Mouse (Mus musculus): ENCODE data around the gene Cox6b2. TPM values are rescaled to one million over a fixed set of nuclear protein-coding genes. Genes with fewer than 3 reads are reported as not detected.

Cox6b2 gene
- total RNA-seq, 1 experiment = 46.4 TPM

DNA sequence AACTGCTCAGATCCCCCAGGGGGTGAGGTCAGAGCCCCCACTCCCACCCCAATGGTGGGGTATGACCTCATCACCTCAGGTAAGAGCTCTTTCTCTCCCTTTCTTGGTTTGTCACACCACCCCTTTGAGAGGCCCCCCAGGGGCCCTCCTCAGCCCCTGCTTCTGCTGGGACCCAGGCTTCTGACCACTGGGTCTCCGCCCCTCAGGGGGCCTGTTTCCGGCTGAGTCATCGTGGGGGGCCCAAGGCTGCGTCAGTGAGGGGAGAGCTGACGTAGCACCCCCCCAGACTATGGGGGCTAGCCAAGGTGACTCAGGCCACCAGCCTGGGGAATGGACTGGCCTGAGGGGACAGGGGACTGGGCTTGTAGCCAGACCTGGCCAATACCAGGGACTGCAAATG lies 27.0 kb upstream of the Cox6b2 start:
- Histone ChIP-seq H3K4me3 (ENCODE audit: insufficient read depth in 1 of 2, low read depth in 1 of 2, low read length in 2 of 2, poor library complexity in 1 of 2, severe bottlenecking in 1 of 2) (no peak overlapping the region), H3K9me3 (ENCODE audit: control insufficient read depth, insufficient read depth, low read depth, low read length) (no peaks in the 10 kb centered on the region), H3K9ac (ENCODE audit: insufficient read depth, low read depth, low read length, poor library complexity, severe bottlenecking) (no peak overlapping the region), H3K27ac (ENCODE audit: insufficient read depth, low read depth, low read length, poor library complexity, severe bottlenecking) (no peak overlapping the region), H3K4me1 (ENCODE audit: control insufficient read depth in 2 of 2, insufficient read depth in 2 of 2, low read length in 2 of 2, poor library complexity in 1 of 2) (peaks cover 5 to 10% of the 10 kb centered on the region in 2 experiments; a peak in 3 of 4 replicates), H3K36me3 (ENCODE audit: control insufficient read depth, insufficient read depth, low read length, poor library complexity, severe bottlenecking) (peaks cover 7% of the 10 kb centered on the region; the same call in 1 of the 2 replicates)
- TF ChIP-seq HCFC1 (IDR thresholded peaks at IDR 0.05; ENCODE audit: borderline replicate concordance, insufficient read depth, low read length) = no peak
- no peak for TF ChIP-seq CHD2 (IDR thresholded peaks at IDR 0.05; ENCODE audit: low read depth, low read length)
- TF ChIP-seq ZC3H11A (IDR thresholded peaks at IDR 0.05; ENCODE audit: borderline replicate concordance, low read depth, low read length) = no peak
- TF ChIP-seq ZNF384 (IDR thresholded peaks at IDR 0.05; ENCODE audit: low read depth, low read length) = no peak
- no peak for TF ChIP-seq MAFK (IDR thresholded peaks at IDR 0.05; ENCODE audit: insufficient read depth, low read depth, low read length)
- in situ Hi-C loops (cut with MboI; ENCODE audit: low sequenced_read_pairs in 2 of 2, unreplicated experiment in 2 of 2) = no loop called here
- DNase-seq (ENCODE audit: low read depth, low spot score) = no peak

DNA sequence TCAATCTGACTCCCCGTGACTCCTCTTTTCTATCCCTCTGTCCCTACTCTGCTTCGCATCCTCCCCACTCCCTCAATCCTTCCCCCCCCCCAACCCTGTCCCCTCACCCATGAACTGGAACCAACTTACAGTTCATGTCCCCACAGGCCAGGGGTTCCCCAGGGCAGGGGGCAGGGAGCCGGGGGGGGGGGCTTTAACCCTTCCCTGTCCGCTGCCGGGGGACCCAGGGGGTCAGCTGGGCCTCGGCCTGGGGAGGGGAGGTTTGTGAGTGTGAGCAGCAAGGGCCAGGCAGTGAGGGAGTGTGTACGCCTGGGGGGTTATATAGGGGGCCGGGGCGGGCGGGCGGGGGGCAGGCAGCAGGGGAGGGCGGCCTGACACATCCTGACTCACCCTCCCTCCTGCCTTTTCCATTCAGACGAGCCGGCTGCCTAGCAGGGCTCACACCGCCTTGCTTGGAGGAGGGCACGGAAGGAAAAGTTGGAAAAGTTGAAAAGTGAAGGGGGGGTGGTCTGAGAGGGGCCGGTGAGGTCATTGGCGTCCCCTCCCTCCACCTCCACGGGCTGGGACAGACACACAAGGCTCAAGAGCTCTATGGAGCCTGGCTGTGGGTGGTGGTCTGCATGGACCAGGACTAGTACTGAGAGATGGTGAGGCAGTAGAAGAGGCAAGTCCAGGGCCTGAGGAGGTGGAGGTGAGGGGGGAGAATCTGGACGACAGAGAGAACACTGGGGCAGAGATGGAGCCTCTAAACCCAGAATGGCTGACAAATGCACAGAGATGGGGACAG lies 25.1 kb upstream of the Cox6b2 start:
- TF ChIP-seq MAFK (IDR thresholded peaks at IDR 0.05; ENCODE audit: insufficient read depth, low read depth, low read length) (no peak), CHD2 (IDR thresholded peaks at IDR 0.05; ENCODE audit: low read depth, low read length) (no peak), HCFC1 (IDR thresholded peaks at IDR 0.05; ENCODE audit: borderline replicate concordance, insufficient read depth, low read length) (no peak), ZC3H11A (IDR thresholded peaks at IDR 0.05; ENCODE audit: borderline replicate concordance, low read depth, low read length) (no peak), ZNF384 (IDR thresholded peaks at IDR 0.05; ENCODE audit: low read depth, low read length) (no peak)
- Histone ChIP-seq H3K4me3 (ENCODE audit: insufficient read depth in 1 of 2, low read depth in 1 of 2, low read length in 2 of 2, poor library complexity in 1 of 2, severe bottlenecking in 1 of 2) (no peak overlapping the region), H3K27ac (ENCODE audit: insufficient read depth, low read depth, low read length, poor library complexity, severe bottlenecking) (no peak overlapping the region), H3K9me3 (ENCODE audit: control insufficient read depth, insufficient read depth, low read depth, low read length) (no peaks in the 10 kb centered on the region), H3K9ac (ENCODE audit: insufficient read depth, low read depth, low read length, poor library complexity, severe bottlenecking) (no peak overlapping the region), H3K36me3 (ENCODE audit: control insufficient read depth, insufficient read depth, low read length, poor library complexity, severe bottlenecking) (no peaks in the 10 kb centered on the region), H3K4me1 (ENCODE audit: control insufficient read depth in 2 of 2, insufficient read depth in 2 of 2, low read length in 2 of 2, poor library complexity in 1 of 2) (peaks cover 5 to 9% of the 10 kb centered on the region in 2 experiments; a peak in 3 of 4 replicates)
- no peak for DNase-seq (ENCODE audit: low read depth, low spot score)
- in situ Hi-C loops (cut with MboI; ENCODE audit: low sequenced_read_pairs in 2 of 2, unreplicated experiment in 2 of 2) = no loop called here

- Histone ChIP-seq H3K9me3 (ENCODE audit: control insufficient read depth, insufficient read depth, low read depth, low read length) (no peaks in the 10 kb centered on the region), H3K9ac (ENCODE audit: insufficient read depth, low read depth, low read length, poor library complexity, severe bottlenecking) (no peak overlapping the region), H3K4me3 (ENCODE audit: insufficient read depth in 1 of 2, low read depth in 1 of 2, low read length in 2 of 2, poor library complexity in 1 of 2, severe bottlenecking in 1 of 2) (peak overlapping the region; percentile 44 to 65), H3K36me3 (ENCODE audit: control insufficient read depth, insufficient read depth, low read length, poor library complexity, severe bottlenecking) (no peaks in the 10 kb centered on the region), H3K27ac (ENCODE audit: insufficient read depth, low read depth, low read length, poor library complexity, severe bottlenecking) (no peak overlapping the region), H3K4me1 (ENCODE audit: control insufficient read depth in 2 of 2, insufficient read depth in 2 of 2, low read length in 2 of 2, poor library complexity in 1 of 2) (peaks cover 5 to 9% of the 10 kb centered on the region in 2 experiments; a peak in 3 of 4 replicates)
- TF ChIP-seq MAFK (IDR thresholded peaks at IDR 0.05; ENCODE audit: insufficient read depth, low read depth, low read length) = no peak
- no peak for TF ChIP-seq ZC3H11A (IDR thresholded peaks at IDR 0.05; ENCODE audit: borderline replicate concordance, low read depth, low read length)
- TF ChIP-seq ZNF384 (IDR thresholded peaks at IDR 0.05; ENCODE audit: low read depth, low read length) = no peak
- TF ChIP-seq HCFC1 (IDR thresholded peaks at IDR 0.05; ENCODE audit: borderline replicate concordance, insufficient read depth, low read length) = no peak
- TF ChIP-seq CHD2 (IDR thresholded peaks at IDR 0.05; ENCODE audit: low read depth, low read length) = peak; percentile 54; the same call in 1 of the 2 replicates
- peak; percentile 76 for DNase-seq (ENCODE audit: low read depth, low spot score)
- in situ Hi-C loops (cut with MboI; ENCODE audit: low sequenced_read_pairs in 2 of 2, unreplicated experiment in 2 of 2) = no loop called here
These were observed 24.3 kb upstream of the Cox6b2 start for GRCm38 (mm10) chr7:4776861-4777830.

DNA sequence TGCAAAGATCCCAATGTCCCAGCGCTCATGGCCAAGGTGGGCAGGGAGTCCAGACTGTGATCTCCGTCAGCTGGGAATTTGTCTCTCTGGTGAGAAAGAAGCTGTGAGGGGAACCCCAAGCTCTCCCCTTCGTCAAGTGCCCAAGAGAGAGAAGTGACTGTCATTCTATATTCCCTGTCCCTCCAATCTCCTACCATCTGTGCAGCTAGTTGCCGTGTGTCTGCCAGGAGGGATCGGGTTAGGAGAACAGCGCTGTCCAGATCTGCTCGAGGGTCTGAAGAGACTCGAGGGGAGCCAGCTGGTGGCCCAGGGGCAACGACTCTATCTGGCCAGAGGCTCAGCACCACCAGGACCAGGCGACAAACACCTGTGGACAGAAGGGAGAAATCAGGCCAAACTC lies 23.2 kb upstream of the Cox6b2 start:
- peaks cover 5 to 9% of the 10 kb centered on the region in 2 experiments; a peak in 3 of 4 replicates for H3K4me1 ChIP-seq (ENCODE audit: control insufficient read depth in 2 of 2, insufficient read depth in 2 of 2, low read length in 2 of 2, poor library complexity in 1 of 2)
- H3K9ac ChIP-seq (ENCODE audit: insufficient read depth, low read depth, low read length, poor library complexity, severe bottlenecking) = no peak overlapping the region
- H3K36me3 ChIP-seq (ENCODE audit: control insufficient read depth, insufficient read depth, low read length, poor library complexity, severe bottlenecking) = no peaks in the 10 kb centered on the region
- H3K9me3 ChIP-seq (ENCODE audit: control insufficient read depth, insufficient read depth, low read depth, low read length) = no peaks in the 10 kb centered on the region
- in situ Hi-C loops (cut with MboI; ENCODE audit: low sequenced_read_pairs in 2 of 2, unreplicated experiment in 2 of 2) = no loop called here
- no peak overlapping the region for H3K27ac ChIP-seq (ENCODE audit: insufficient read depth, low read depth, low read length, poor library complexity, severe bottlenecking)
- TF ChIP-seq ZC3H11A (IDR thresholded peaks at IDR 0.05; ENCODE audit: borderline replicate concordance, low read depth, low read length) (no peak), MAFK (IDR thresholded peaks at IDR 0.05; ENCODE audit: insufficient read depth, low read depth, low read length) (no peak), ZNF384 (IDR thresholded peaks at IDR 0.05; ENCODE audit: low read depth, low read length) (no peak), HCFC1 (IDR thresholded peaks at IDR 0.05; ENCODE audit: borderline replicate concordance, insufficient read depth, low read length) (no peak), CHD2 (IDR thresholded peaks at IDR 0.05; ENCODE audit: low read depth, low read length) (no peak)
- no peak for DNase-seq (ENCODE audit: low read depth, low spot score)
- H3K4me3 ChIP-seq (ENCODE audit: insufficient read depth in 1 of 2, low read depth in 1 of 2, low read length in 2 of 2, poor library complexity in 1 of 2, severe bottlenecking in 1 of 2) = no peak overlapping the region

Data from ES-E14 (cell line).